Mouse (Mus musculus) lung, adult 2 months (tissue): ENCODE results near the gene Ptprg.

Experiments used
- CTCF ChIP-seq: fragments of 200-500 bp; IDR thresholded peaks from 2 replicates; pipeline ENCODE4 v1.5.1; 2011; ENCODE audit warnings: mild to moderate bottlenecking, low read length, control low read depth; ENCODE audit not compliant: insufficient read depth
- POLR2A ChIP-seq: fragments of 200-500 bp; IDR thresholded peaks from 2 replicates; pipeline ENCODE4 v1.6.1; 2011; ENCODE audit warnings: low read depth, mild to moderate bottlenecking, control low read depth, low read length, borderline replicate concordance; ENCODE audit errors: extremely low read depth

GRCm38 (mm10) chr14:11731223-11731920 lies 178.0 kb downstream of the Ptprg start:
- TF ChIP-seq CTCF: no peak
- TF ChIP-seq POLR2A: no peak
